8 mouse cellular contexts compared by ENCODE assay signal in genomic region chr5:3343566-3344080, GRCm38 (mm10). TPM values are rescaled to one million over a fixed set of nuclear protein-coding genes. Genes with fewer than 3 reads are reported as not detected.
A peak's percentile ranks its signal among the peaks of the same experiment; 100 is the strongest.
DNase-seq lines count a peak whose midpoint lies in the region; ATAC-seq and TF ChIP-seq lines count a peak whose summit lies in the region.

No protein-coding gene starts in this region.

- H3K27me3 ChIP-seq in CH12.LX (replicated peaks) = no peaks in the 10 kb centered on the region
- no peaks in the 10 kb centered on the region; the same call in 1 of the 2 replicates for H3K27me3 ChIP-seq in forebrain, embryonic 11.5 days (ENCODE audit: control insufficient read depth, insufficient read depth, low read length)
- H3K27me3 ChIP-seq in heart, postnatal 0 days (ENCODE audit: control insufficient read depth, insufficient read depth, low read length) = no peaks in the 10 kb centered on the region
- H3K27me3 ChIP-seq in neural tube, embryonic 15.5 days (replicated peaks) = peaks cover 21% of the 10 kb centered on the region
- no peaks in the 10 kb centered on the region for H3K27me3 ChIP-seq in thymus, adult 2 months (ENCODE audit: control insufficient read depth, insufficient read depth, low read length)

- ATAC-seq in forebrain, embryonic 11.5 days (replicated peaks; ENCODE audit: low FRiP score) = peak; percentile 64
- peak; percentile 68 for ATAC-seq in heart, postnatal 0 days (ENCODE audit: insufficient read depth, low read depth)
- ATAC-seq in neural tube, embryonic 15.5 days (ENCODE audit: low FRiP score) = peak; percentile 33; the same call in 1 of the 2 replicates

- no peak for TF ChIP-seq EP300 in CH12.LX (IDR thresholded peaks at IDR 0.05; ENCODE audit: low read length)
- no peak for TF ChIP-seq EP300 in heart, postnatal 0 days (IDR thresholded peaks at IDR 0.05; ENCODE audit: low read depth)

- H3K4me1 ChIP-seq in CH12.LX (ENCODE audit: control insufficient read depth in 1 of 2, insufficient read depth in 2 of 2) = peaks cover 0 to 15% of the 10 kb centered on the region in 2 experiments; a peak in 2 of 4 replicates
- H3K4me1 ChIP-seq in bone marrow, adult 2 months (ENCODE audit: control insufficient read depth, insufficient read depth, low read length) = no peaks in the 10 kb centered on the region
- peaks cover 6% of the 10 kb centered on the region; the same call in 1 of the 2 replicates for H3K4me1 ChIP-seq in forebrain, embryonic 11.5 days (replicated peaks; ENCODE audit: control insufficient read depth, insufficient read depth, low read length)
- no peaks in the 10 kb centered on the region; the same call in 1 of the 2 replicates for H3K4me1 ChIP-seq in heart, postnatal 0 days (ENCODE audit: control insufficient read depth, insufficient read depth)
- H3K4me1 ChIP-seq in lung, adult 2 months (ENCODE audit: control insufficient read depth, insufficient read depth, low read length) = peaks cover 2% of the 10 kb centered on the region; the same call in 1 of the 2 replicates
- H3K4me1 ChIP-seq in neural tube, embryonic 15.5 days = peaks cover 38% of the 10 kb centered on the region
- H3K4me1 ChIP-seq in thymus, adult 2 months (replicated peaks; ENCODE audit: control insufficient read depth, insufficient read depth, low read length) = no peaks in the 10 kb centered on the region

- peaks cover 2 to 6% of the 10 kb centered on the region in 2 experiments for H3K36me3 ChIP-seq in CH12.LX (replicated peaks in 1 of 2; ENCODE audit: control insufficient read depth in 1 of 2, insufficient read depth in 1 of 2, low read length in 1 of 2)
- H3K36me3 ChIP-seq in forebrain, embryonic 11.5 days (ENCODE audit: control insufficient read depth, insufficient read depth, low read length) = no peaks in the 10 kb centered on the region
- H3K36me3 ChIP-seq in heart, postnatal 0 days (replicated peaks; ENCODE audit: control insufficient read depth, insufficient read depth, low read length) = no peaks in the 10 kb centered on the region
- H3K36me3 ChIP-seq in neural tube, embryonic 15.5 days = no peaks in the 10 kb centered on the region
- H3K36me3 ChIP-seq in thymus, adult 2 months (ENCODE audit: control insufficient read depth, insufficient read depth, low read length) = no peaks in the 10 kb centered on the region

- peaks cover 52% of the 10 kb centered on the region for H3K79me2 ChIP-seq in CH12.LX (replicated peaks; ENCODE audit: control insufficient read depth, extremely low read depth, insufficient read depth, poor library complexity, severe bottlenecking)

- peak overlapping the region; percentile 95 for H3K9ac ChIP-seq in CH12.LX (ENCODE audit: insufficient read depth, low read depth)
- peak overlapping the region; percentile 56 for H3K9ac ChIP-seq in forebrain, embryonic 11.5 days (ENCODE audit: low read length)
- H3K9ac ChIP-seq in heart, postnatal 0 days (replicated peaks; ENCODE audit: low read depth, low read length) = peak overlapping the region; percentile 89
- H3K9ac ChIP-seq in neural tube, embryonic 15.5 days (replicated peaks) = peak overlapping the region; percentile 53

- H3K27ac ChIP-seq in CH12.LX (ENCODE audit: insufficient read depth, low read depth) = peak overlapping the region; percentile 97
- peak overlapping the region; percentile 92 for H3K27ac ChIP-seq in bone marrow, adult 2 months (ENCODE audit: control insufficient read depth, insufficient read depth, low read depth, low read length, poor library complexity)
- peak overlapping the region; percentile 39 for H3K27ac ChIP-seq in forebrain, embryonic 11.5 days (ENCODE audit: low read depth, low read length)
- H3K27ac ChIP-seq in heart, postnatal 0 days (ENCODE audit: low read depth) = peak overlapping the region; percentile 93
- H3K27ac ChIP-seq in neural tube, embryonic 15.5 days (replicated peaks) = peak overlapping the region; percentile 76
- H3K27ac ChIP-seq in thymus, adult 2 months (ENCODE audit: control insufficient read depth, insufficient read depth, low read length) = peak overlapping the region; percentile 13; the same call in 1 of the 2 replicates

- TF ChIP-seq POLR2A in CH12.LX (IDR thresholded peaks at IDR 0.05; ENCODE audit: low read depth, low read length) = no peak
- peak; percentile 35; the same call in 1 of the 2 replicates for TF ChIP-seq POLR2A in bone marrow, adult 2 months (IDR thresholded peaks at IDR 0.05; ENCODE audit: borderline replicate concordance, control insufficient read depth, low read depth, low read length)
- no peak for TF ChIP-seq POLR2A in lung, adult 2 months (IDR thresholded peaks at IDR 0.05; ENCODE audit: borderline replicate concordance, extremely low read depth, low read depth, low read length)
- no peak for TF ChIP-seq POLR2A in thymus, adult 2 months (IDR thresholded peaks at IDR 0.05; ENCODE audit: control insufficient read depth, extremely low read depth, insufficient read depth, low read length, poor library complexity)

- WGBS in bone marrow, adult 2 months = under 1% methylated on average over 37 of the region's 37 CpGs
- under 1% methylated on average over 37 of the region's 37 CpGs for WGBS in forebrain, embryonic 11.5 days
- WGBS in heart, postnatal 0 days = under 1% methylated on average over 35 of the region's 37 CpGs
- WGBS in lung, adult 2 months = under 1% methylated on average over 37 of the region's 37 CpGs
- under 1% methylated on average over 36 of the region's 37 CpGs for WGBS in neural tube, embryonic 15.5 days
- WGBS in thymus, adult 2 months = under 1% methylated on average over 35 of the region's 37 CpGs

- TF ChIP-seq CTCF in CH12.LX (conservative IDR thresholded peaks at IDR 0.05 in 1 of 2, IDR thresholded peaks at IDR 0.05 in 1 of 2; ENCODE audit: low read depth in 2 of 2, low read length in 2 of 2) = peak in 1 of 2 experiments; percentile 15; a peak in 1 of 4 replicates
- TF ChIP-seq CTCF in bone marrow, adult 2 months (IDR thresholded peaks at IDR 0.05; ENCODE audit: control insufficient read depth, insufficient read depth, low read length) = no peak
- TF ChIP-seq CTCF in heart, postnatal 0 days (IDR thresholded peaks at IDR 0.05; ENCODE audit: low read depth) = peak; percentile 29
- TF ChIP-seq CTCF in lung, adult 2 months (IDR thresholded peaks at IDR 0.05; ENCODE audit: insufficient read depth, low read length) = no peak
- TF ChIP-seq CTCF in thymus, adult 2 months (IDR thresholded peaks at IDR 0.05; ENCODE audit: borderline replicate concordance, control insufficient read depth, extremely low read depth, insufficient read depth, low read length, poor library complexity) = no peak

- in situ Hi-C loops in CH12.LX (cut with MboI; ENCODE audit: low pct_ligation_motif_present, low pct_unique_long_range_greater_than_20kb, low sequenced_read_pairs) = loop anchor here (10.0 kb wide), 1 partner anchor 151 kb away; no protein-coding TSS in a partner anchor

- peaks cover 2% of the 10 kb centered on the region for H3K9me3 ChIP-seq in CH12.LX (replicated peaks; ENCODE audit: low read length)
- H3K9me3 ChIP-seq in forebrain, embryonic 11.5 days (ENCODE audit: control insufficient read depth, low read length) = no peaks in the 10 kb centered on the region
- no peaks in the 10 kb centered on the region for H3K9me3 ChIP-seq in heart, postnatal 0 days (replicated peaks; ENCODE audit: control insufficient read depth, low read length)
- H3K9me3 ChIP-seq in neural tube, embryonic 15.5 days (replicated peaks) = no peaks in the 10 kb centered on the region

- peak; percentile 62 for DNase-seq in CH12.LX (ENCODE audit: extremely low read depth)
- peak; percentile 80 for DNase-seq in forebrain, embryonic 11.5 days (ENCODE audit: low spot score)
- DNase-seq in heart, postnatal 0 days (ENCODE audit: low spot score) = peak; percentile 49
- peak; percentile 58 to 83 for DNase-seq in kidney, postnatal 36 days
- DNase-seq in lung, adult 2 months = peak; percentile 77
- DNase-seq in thymus, adult 2 months = peak; percentile 72

- H3K4me3 ChIP-seq in CH12.LX (replicated peaks in 1 of 3; ENCODE audit: low read depth in 2 of 3, low read length in 2 of 3, poor library complexity in 1 of 3) = peak overlapping the region; percentile 59 to 100 (median 71)
- H3K4me3 ChIP-seq in bone marrow, adult 2 months (replicated peaks; ENCODE audit: control insufficient read depth, low read depth, low read length) = peak overlapping the region; percentile 93
- peak overlapping the region; percentile 52 for H3K4me3 ChIP-seq in forebrain, embryonic 11.5 days (ENCODE audit: low read depth, low read length)
- H3K4me3 ChIP-seq in heart, postnatal 0 days (ENCODE audit: low read depth, low read length) = peak overlapping the region; percentile 77
- H3K4me3 ChIP-seq in lung, adult 2 months (replicated peaks; ENCODE audit: extremely low read depth, low read depth, low read length) = peak overlapping the region; percentile 86
- H3K4me3 ChIP-seq in neural tube, embryonic 15.5 days (replicated peaks) = peak overlapping the region; percentile 59
- H3K4me3 ChIP-seq in thymus, adult 2 months (ENCODE audit: control insufficient read depth, insufficient read depth, low read length) = peak overlapping the region; percentile 82

- TF ChIP-seq RAD21 in CH12.LX (IDR thresholded peaks at IDR 0.05; ENCODE audit: low read depth, low read length) = no peak; the same call in 1 of the 2 replicates

- H3K4me2 ChIP-seq in CH12.LX (ENCODE audit: insufficient read depth, low read depth, poor library complexity, severe bottlenecking) = 0 out of 2 replicates have a peak overlapping the region, but pooled peaks have one; percentile 64
- peak overlapping the region; percentile 57 for H3K4me2 ChIP-seq in forebrain, embryonic 11.5 days (ENCODE audit: low read depth, low read length, severe bottlenecking)
- peak overlapping the region; percentile 93 for H3K4me2 ChIP-seq in heart, postnatal 0 days (ENCODE audit: low read depth, low read length)
- H3K4me2 ChIP-seq in neural tube, embryonic 15.5 days = peak overlapping the region; percentile 98

- dilution Hi-C loops in CH12.LX (cut with MboI; ENCODE audit: extremely low pct_ligation_motif_present, extremely low pct_unique_long_range_greater_than_20kb, low sequenced_read_pairs) = no loop called here

TF ChIP-seq in CH12.LX, 34 proteins besides CTCF, POLR2A, EP300 and RAD21 (continues in another document):
- TF ChIP-seq MAZ (IDR thresholded peaks at IDR 0.05; ENCODE audit: low read depth, low read length) (peak; percentile 58), TCF12 (IDR thresholded peaks at IDR 0.05; ENCODE audit: low read depth, low read length) (no peak)

RNA-seq across cellular contexts. Expression of gene Cdk6, which starts 2.3 kb away (rescaled TPM):
- total RNA-seq in CH12.LX (2012; rRNA removed) (141 and 171 TPM in 2 replicates), CH12.LX (2014; rRNA removed) (34.7 and 40.4 TPM in 2 replicates)
- polyA plus RNA-seq in CH12.LX (2012; ENCODE audit: insufficient read length, low read depth) = 45.2 and 50.8 TPM in 2 replicates
- polyA plus RNA-seq in bone marrow, adult 2 months (2011; ENCODE audit: insufficient read depth, insufficient read length, low replicate concordance, missing spikeins) = 10.8 and 31.0 TPM in 2 replicates
- 21.3 and 24.5 TPM in 2 replicates for polyA plus RNA-seq in forebrain, embryonic 11.5 days (2014; fragmentation: Nextera tagmentation; extraction: Ambion mirVana)
- total RNA-seq in heart, postnatal 0 days (2014; rRNA removed; ENCODE audit: low replicate concordance) = 43.0 and 55.2 TPM in 2 replicates
- 17.7 and 19.2 TPM in 2 replicates for polyA plus RNA-seq in heart, postnatal 0 days (2015; fragmentation: Nextera tagmentation; extraction: Ambion mirVana)
- polyA plus RNA-seq in lung, adult 2 months (2012; rRNA removed) = 13.4 and 15.7 TPM in 2 replicates
- 13.3 and 32.5 TPM in 2 replicates for polyA plus RNA-seq in neural tube, embryonic 15.5 days (2015; fragmentation: Nextera tagmentation; extraction: Ambion mirVana)
- polyA plus RNA-seq in thymus, adult 2 months (2012; rRNA removed) = 42.2 and 59.0 TPM in 2 replicates

Comparison
In these comparisons a context has a peak if more than half of its experiments do, and no peak if none do; other contexts are left out.
1. Peak in every context shown above with its lines: DNase-seq, ATAC-seq, H3K4me3 ChIP-seq and H3K27ac ChIP-seq.
2. H3K27ac ChIP-seq: peak in every context shown above with its lines; median percentile 97 in CH12.LX; 93 in heart, postnatal 0 days; 92 in bone marrow, adult 2 months; 76 in neural tube, embryonic 15.5 days; 39 in forebrain, embryonic 11.5 days; 13 in thymus, adult 2 months.